Mouse (Mus musculus) C2C12 (cell line): ENCODE measurements at regions not wholly inside any gene's neighbourhood (a gene's known extent, or its start where the extent isn't known, plus 50 kb on each side); places are given as distances from the start of the nearest gene placed in this dataset.

Experiments
- CEBPB ChIP-seq: IDR thresholded peaks from one replicate; pipeline ENCODE4 v1.6.1; 2011; ENCODE audit warnings: low read depth, mild to moderate bottlenecking, control low read depth, moderate library complexity
- CTCF ChIP-seq: IDR thresholded peaks from one replicate; pipeline ENCODE4 v1.5.1; 2011; ENCODE audit not compliant: control insufficient read depth, insufficient read depth, insufficient read length
- MAX ChIP-seq: IDR thresholded peaks from one replicate; pipeline ENCODE4 v1.6.1; 2011; ENCODE audit warnings: mild to moderate bottlenecking, control low read depth
- MYOD1 ChIP-seq: IDR thresholded peaks from one replicate; pipeline ENCODE4 v1.6.1; 2011; ENCODE audit warnings: low read depth; ENCODE audit not compliant: control insufficient read depth, insufficient read length
- MYOG ChIP-seq: IDR thresholded peaks from one replicate; pipeline ENCODE4 v1.6.1; 2011; ENCODE audit not compliant: control insufficient read depth, insufficient read length; ENCODE audit errors: extremely low read depth

DNA sequence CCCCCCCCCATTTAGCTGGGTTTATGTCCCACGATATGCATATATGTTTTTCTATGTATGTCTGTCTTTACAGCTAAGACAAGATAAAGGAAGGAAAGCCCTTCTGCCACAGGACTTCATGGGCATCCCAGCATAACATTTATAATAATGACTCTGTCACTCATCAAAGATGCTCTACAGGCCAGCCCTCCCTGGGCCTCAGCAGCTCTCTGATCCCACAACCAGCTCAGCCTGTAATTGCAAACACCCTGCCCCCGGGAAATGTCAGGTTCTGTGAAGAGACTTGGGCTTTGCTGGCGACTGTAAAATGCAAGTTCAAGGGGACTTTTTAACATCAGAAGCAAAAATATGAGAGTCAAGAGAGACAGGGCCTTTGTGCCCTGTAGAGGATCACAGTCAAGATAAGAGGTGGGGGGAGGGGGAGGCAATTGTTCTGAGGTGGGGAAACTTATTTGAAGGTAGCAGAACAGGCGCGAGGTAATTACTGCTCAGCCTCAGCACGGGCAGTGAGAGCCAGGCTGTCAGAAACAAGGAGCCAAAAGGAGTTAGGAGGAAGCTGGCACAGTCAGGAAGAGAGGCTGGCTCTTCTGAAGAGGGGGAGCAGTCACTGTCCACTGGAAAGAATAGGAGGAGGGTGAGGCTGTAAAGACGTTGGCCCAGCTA, 286.9 kb downstream of the Gm826 start:
- TF ChIP-seq MAX (no peak), CTCF (no peak), CEBPB (no peak), MYOG (no peak), MYOD1 (no peak)
